Mouse (Mus musculus): ENCODE data around the gene Flt3l.
"Not testable (repeated sequence)": the region's sequence is repeated elsewhere in the genome, so short reads cannot be mapped to it uniquely, and the experiment has no call there.

The Flt3l gene

DNA sequence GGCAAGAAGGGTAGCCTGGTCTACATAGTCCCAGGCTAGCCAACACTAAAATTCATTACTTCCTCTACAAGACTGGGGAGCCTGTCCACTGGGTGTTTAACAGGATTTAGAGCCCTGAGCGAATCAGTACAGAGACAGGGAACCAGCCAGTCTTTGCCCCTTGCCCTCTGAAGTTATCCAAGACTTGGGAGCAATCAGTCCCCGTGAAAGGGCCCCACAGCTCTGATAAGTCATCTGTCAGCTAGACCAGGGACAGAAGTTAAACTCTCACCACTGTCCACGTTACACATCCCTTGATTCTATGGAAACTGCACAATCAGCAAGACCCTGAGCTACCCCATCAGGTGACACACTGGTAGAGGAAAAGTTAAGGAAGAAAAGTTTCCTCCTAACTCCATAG, 23.7 kb downstream of the Flt3l start:
- no peaks in the 10 kb centered on the region for H3K27me3 ChIP-seq (ENCODE audit: control insufficient read depth, insufficient read depth, low read length, poor library complexity, severe bottlenecking)
- DNase-seq (ENCODE audit: low read depth, low spot score), result no peak
- H3K36me3 ChIP-seq (ENCODE audit: control insufficient read depth, insufficient read depth, low read length, poor library complexity, severe bottlenecking), result no peaks in the 10 kb centered on the region; the same call in 1 of the 2 replicates

DNA sequence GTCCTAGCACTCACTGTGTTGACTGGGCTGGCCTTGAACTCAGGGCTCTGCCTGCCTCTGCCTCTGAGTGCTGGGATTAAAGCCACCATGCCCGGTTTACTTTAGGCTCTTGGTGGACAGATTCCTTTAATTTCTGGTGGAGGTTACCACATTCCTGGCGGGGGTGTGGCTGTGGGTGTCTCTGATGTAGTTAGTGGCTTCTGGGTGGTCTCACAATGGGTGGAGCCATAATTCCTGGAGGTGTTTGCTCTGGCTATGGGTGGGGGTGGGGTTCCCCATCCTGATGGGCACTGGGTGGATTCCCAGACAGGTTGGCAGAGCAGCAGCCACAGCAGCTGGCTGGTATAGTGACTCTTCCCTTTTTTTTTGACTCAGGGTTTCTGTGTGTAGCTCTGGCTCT, 24.3 kb downstream of the Flt3l start:
- DNase-seq (ENCODE audit: low read depth, low spot score), result no peak

DNA sequence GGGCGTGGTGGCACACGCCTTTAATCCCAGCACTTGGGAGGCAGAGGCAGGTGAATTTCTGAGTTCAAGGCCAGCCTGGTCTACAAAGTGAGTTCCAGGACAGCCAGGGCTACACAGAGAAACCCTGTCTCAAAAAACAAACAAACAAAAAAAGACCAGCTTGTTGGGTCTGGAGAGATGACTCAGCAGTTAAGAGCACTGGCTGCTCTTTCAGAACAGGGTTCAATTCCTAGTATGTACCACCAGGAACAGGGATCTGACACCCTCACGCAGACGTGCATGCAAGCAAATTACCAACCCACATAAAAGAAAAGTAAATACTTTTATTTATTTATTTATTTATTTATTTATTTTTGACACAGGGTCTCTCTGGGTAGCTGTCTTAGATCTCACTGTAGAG, 26.1 kb downstream of the Flt3l start:
- not testable (repeated sequence) for DNase-seq (ENCODE audit: low read depth, low spot score); H3K27me3 ChIP-seq (ENCODE audit: control insufficient read depth, insufficient read depth, low read length, poor library complexity, severe bottlenecking); H3K36me3 ChIP-seq (ENCODE audit: control insufficient read depth, insufficient read depth, low read length, poor library complexity, severe bottlenecking)

More for the DNA sequence above, 24.3 kb downstream of the Flt3l start:
- no peaks in the 10 kb centered on the region for H3K27me3 ChIP-seq (ENCODE audit: control insufficient read depth, insufficient read depth, low read length, poor library complexity, severe bottlenecking)
- no peaks in the 10 kb centered on the region; the same call in 1 of the 2 replicates for H3K36me3 ChIP-seq (ENCODE audit: control insufficient read depth, insufficient read depth, low read length, poor library complexity, severe bottlenecking)

DNA sequence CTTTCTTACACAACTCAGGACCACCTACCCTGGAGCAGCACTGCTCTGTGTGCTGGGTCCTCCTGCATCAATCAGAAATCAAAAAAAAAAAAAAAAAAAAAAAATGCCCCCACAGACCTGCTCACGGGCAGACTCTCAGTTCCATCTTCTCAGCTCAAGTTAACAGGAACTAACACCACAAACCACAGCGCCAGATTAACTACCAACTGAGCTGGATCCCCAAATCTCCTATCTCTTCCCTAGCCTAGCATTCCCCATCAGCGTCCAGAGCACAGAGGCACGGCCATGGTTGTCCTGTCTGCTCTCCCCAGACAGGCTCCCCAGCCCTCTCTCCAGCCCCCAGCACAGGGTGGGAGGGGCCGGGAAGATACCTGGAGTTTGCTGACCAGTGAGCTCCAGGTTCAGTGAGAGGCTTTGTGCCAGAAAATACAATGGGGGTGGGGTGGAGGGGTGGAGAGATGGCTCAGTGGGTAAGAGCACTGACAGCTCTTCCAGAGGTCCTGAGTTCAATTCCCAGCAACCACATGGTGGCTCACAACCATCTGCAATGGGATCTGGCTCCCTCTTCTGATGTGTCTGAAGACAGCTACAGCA, 29.1 kb downstream of the Flt3l start:
- no peak for DNase-seq (ENCODE audit: low read depth, low spot score)
- Histone ChIP-seq H3K36me3 (ENCODE audit: control insufficient read depth, insufficient read depth, low read length, poor library complexity, severe bottlenecking) (no peaks in the 10 kb centered on the region), H3K27me3 (ENCODE audit: control insufficient read depth, insufficient read depth, low read length, poor library complexity, severe bottlenecking) (no peaks in the 10 kb centered on the region)

DNA sequence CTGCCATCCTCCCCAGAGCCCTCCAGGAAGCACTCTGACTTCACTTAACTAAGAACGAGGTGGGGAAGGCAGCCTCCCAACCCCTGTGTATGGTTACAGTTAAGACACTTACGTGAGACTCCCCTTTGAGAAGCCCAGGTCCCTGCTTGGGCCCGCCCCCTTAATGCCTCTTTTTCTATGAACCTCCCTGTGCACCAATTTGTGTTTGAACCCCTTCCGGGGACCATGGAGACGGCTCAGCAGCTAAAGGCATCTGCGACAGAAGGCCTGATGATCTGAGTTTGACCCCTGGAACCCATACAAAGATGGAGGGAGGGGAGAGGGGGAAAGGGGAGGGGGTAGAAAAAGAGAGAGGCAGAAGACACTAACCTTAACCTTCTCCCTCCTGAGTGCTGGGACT, 29.8 kb downstream of the Flt3l start:
- DNase-seq (ENCODE audit: low read depth, low spot score), result no peak
- no peaks in the 10 kb centered on the region for H3K27me3 ChIP-seq (ENCODE audit: control insufficient read depth, insufficient read depth, low read length, poor library complexity, severe bottlenecking)
- H3K36me3 ChIP-seq (ENCODE audit: control insufficient read depth, insufficient read depth, low read length, poor library complexity, severe bottlenecking), result no peaks in the 10 kb centered on the region

DNA sequence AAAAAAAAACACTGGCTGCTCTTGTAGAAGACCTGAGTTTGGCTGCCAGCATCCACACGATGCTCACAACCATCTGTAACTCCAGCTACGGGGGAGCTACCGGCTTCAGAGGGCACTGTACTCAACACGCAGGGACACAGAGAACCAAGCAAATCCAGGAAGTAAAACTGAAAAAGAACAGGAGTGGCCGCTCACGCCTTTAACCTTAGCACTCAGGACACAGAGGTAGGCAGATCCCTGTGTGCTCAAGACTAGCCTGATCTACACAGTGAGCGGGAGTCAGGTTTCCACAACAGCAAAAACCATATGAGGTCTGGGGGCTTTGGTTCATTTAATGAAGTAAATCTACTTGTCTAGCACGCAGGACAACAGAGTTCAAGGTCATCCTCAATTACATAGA, 30.7 kb downstream of the Flt3l start:
- H3K36me3 ChIP-seq (ENCODE audit: control insufficient read depth, insufficient read depth, low read length, poor library complexity, severe bottlenecking), result no peaks in the 10 kb centered on the region
- H3K27me3 ChIP-seq (ENCODE audit: control insufficient read depth, insufficient read depth, low read length, poor library complexity, severe bottlenecking), result no peaks in the 10 kb centered on the region
- no peak for DNase-seq (ENCODE audit: low read depth, low spot score)

DNA sequence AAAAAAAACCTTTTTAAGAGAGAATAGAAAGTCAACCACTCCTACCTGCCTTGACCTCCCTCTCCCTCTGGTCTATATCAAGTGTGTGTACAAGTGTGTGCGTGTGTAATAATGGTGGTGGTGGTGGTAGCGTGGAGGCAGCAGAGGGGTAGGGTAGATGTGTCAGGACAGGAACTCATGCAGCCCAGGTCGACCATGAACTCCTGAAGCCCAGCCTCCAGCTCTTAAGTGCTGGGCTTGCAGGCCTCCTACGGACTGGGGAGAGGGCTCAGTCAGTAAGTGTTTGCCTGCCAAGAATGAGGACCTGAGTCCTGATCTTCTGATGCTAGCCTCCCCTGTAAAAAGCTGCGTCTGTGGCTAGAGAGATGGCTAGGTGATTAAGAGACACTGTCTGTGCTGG, 31.3 kb downstream of the Flt3l start:
- no peak for DNase-seq (ENCODE audit: low read depth, low spot score)
- Histone ChIP-seq H3K36me3 (ENCODE audit: control insufficient read depth, insufficient read depth, low read length, poor library complexity, severe bottlenecking) (no peaks in the 10 kb centered on the region), H3K27me3 (ENCODE audit: control insufficient read depth, insufficient read depth, low read length, poor library complexity, severe bottlenecking) (no peaks in the 10 kb centered on the region)

DNA sequence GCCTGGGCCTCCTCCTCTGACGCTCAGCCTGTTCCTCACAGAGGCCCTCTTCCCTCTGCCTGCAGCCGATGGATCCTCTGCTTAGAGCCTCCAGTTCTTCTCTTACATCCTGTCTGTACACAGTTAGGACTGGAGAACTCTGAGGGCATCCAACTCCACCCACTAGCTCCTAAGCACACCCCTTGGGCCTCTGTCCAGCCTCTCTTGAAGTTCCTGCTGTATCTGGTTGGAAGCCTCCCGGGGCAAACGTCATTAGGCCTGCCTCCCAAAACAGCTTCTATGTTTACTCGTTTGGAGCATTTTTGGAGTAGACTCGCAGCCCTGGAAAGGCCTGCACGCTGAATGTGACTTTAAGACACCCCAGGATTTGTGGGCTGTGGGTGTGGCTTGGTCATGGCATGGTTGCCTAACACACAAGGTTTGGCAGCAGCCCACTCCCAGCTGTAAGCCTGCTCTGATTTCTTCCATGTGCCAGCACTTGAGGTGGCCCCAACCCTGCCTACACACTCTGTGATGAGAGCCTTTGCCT, 32.5 kb downstream of the Flt3l start, which contains the start of gene Fcgrt:
Gene Fcgrt, minus strand, starts transcription at position 200 of the 529 bp plus-strand sequence.
- Histone ChIP-seq H3K27me3 (ENCODE audit: control insufficient read depth, insufficient read depth, low read length, poor library complexity, severe bottlenecking) (no peaks in the 10 kb centered on the region), H3K36me3 (ENCODE audit: control insufficient read depth, insufficient read depth, low read length, poor library complexity, severe bottlenecking) (no peaks in the 10 kb centered on the region)
- DNase-seq (ENCODE audit: low read depth, low spot score), result no peak

DNA sequence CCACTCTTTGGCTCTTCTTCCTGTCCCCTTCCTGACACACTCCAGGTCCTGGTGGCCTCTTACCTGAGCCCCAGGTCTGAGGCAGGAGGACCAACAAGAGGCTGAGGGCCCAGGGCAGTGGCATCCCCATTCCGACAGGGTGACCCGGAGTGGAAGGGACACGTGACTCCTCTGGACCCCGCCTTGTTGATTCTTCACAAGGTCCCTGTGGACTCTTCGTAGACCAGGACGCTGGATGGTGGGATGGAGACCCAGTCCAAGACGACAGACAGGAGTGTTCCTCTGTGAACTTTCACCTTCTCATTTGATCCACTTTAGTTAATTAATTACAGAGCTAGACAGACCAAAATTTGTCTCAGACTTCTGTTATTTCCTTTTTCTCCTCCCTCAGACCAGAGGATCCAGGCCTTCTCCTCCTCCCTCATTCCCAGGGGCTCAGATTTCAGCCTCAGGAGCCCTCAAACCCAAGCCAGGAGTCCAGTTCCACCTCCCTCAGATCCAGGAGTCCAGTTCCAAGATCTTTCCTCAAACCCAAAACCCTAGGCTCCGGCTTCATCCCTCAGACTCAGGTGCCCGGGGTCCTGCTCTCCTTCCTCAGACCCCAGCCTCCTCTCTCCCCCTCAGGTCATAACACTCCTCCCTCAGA, 33.2 kb downstream of the Flt3l start:
- no peaks in the 10 kb centered on the region for H3K27me3 ChIP-seq (ENCODE audit: control insufficient read depth, insufficient read depth, low read length, poor library complexity, severe bottlenecking)
- H3K36me3 ChIP-seq (ENCODE audit: control insufficient read depth, insufficient read depth, low read length, poor library complexity, severe bottlenecking), result no peaks in the 10 kb centered on the region
- DNase-seq (ENCODE audit: low read depth, low spot score), result no peak

DNA sequence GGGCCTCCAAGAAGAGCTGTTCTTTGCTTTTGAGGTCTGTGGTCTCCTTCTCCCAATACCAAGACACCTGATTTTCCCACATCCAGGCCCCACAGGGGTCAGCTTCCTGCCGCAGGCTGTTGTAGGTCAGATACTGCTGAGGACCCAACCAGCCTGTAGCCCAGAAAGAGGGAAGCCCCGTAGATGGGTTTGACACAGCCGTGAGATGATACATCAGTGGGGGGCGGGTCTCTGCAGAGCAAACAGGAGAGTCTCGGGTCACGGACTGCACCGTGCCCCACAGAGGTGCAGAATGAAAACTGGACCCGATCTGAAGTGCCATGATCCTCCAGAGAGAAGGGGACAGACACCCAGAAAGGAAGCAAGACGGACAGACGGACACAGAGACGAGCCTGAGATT, 33.8 kb downstream of the Flt3l start:
- DNase-seq (ENCODE audit: low read depth, low spot score), result no peak
- Histone ChIP-seq H3K27me3 (ENCODE audit: control insufficient read depth, insufficient read depth, low read length, poor library complexity, severe bottlenecking) (no peaks in the 10 kb centered on the region), H3K36me3 (ENCODE audit: control insufficient read depth, insufficient read depth, low read length, poor library complexity, severe bottlenecking) (no peaks in the 10 kb centered on the region)

DNA sequence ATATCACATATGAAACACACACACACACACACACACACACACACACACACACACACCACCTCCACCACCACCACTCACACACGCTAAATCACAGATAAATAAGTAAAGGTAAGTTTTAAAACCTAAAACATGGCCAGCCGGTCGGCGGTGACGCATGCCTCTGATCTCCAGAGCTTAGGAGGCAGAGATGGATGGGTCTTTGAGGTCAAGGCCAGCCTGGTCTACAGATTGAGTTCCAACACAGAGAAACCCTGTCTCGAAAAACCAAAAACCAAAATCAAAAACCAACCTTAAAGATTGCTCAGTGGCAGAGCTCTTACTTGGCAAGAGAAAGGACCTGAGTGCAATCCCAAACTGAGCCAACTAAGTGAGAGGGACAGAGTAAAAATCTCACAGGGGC, 36.2 kb downstream of the Flt3l start:
- Histone ChIP-seq H3K27me3 (ENCODE audit: control insufficient read depth, insufficient read depth, low read length, poor library complexity, severe bottlenecking) (no peaks in the 10 kb centered on the region), H3K36me3 (ENCODE audit: control insufficient read depth, insufficient read depth, low read length, poor library complexity, severe bottlenecking) (no peaks in the 10 kb centered on the region)
- DNase-seq (ENCODE audit: low read depth, low spot score), result no peak

DNA sequence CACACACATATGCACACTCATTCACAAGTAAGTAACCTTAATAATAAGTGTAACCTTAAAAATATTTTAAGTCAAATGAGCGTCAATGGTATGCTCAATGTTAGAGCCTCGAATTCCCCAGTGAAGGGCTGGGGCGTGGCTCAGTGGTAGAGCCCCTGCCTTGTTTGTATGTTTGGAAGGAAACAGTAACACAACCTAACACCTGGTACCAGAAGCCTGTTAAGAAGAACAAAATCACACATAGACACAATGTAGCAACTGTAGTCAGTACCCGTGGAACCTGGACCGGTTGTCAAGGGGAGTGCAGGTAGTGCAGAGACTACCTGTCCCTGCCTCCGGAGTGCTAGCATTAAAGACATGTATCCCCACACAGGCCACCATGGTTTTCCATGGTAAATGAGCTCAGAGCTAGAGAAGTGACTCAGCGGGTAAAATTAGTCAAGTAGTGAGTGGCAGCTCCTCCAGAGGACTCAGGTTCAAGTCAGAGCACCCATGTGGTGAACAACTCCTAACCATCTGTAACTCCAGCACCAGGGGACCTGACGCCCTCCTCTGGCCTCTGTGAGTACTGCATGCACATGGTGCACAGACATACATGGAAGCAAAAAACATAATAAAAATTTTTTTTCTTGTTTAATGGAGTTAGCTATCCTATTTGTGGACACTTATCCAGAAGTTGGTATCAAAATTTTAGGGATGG, 37.5 kb downstream of the Flt3l start:
- DNase-seq (ENCODE audit: low read depth, low spot score), result no peak
- H3K27me3 ChIP-seq (ENCODE audit: control insufficient read depth, insufficient read depth, low read length, poor library complexity, severe bottlenecking), result no peaks in the 10 kb centered on the region
- no peaks in the 10 kb centered on the region for H3K36me3 ChIP-seq (ENCODE audit: control insufficient read depth, insufficient read depth, low read length, poor library complexity, severe bottlenecking)

DNA sequence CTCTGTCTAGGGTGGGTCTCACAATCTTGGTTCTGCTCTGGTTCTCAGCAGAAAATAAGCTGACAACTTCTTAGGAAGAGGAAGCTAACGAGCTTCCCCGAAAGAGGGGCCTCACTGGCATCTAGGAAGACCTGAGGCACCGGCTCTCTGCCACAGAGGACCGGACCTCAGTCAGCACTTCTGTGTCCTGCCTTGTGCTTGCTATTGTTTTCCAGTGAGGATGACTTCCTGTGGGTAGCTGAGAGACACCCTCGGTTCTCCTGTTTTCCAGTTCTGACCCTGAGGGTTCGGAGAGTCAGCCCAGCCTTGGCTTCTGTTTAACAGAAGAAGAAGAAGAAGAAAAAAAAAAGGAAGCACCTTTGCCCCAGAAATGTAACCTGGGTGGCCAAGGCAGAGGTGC, 38.8 kb downstream of the Flt3l start:
- Histone ChIP-seq H3K36me3 (ENCODE audit: control insufficient read depth, insufficient read depth, low read length, poor library complexity, severe bottlenecking) (no peaks in the 10 kb centered on the region), H3K27me3 (ENCODE audit: control insufficient read depth, insufficient read depth, low read length, poor library complexity, severe bottlenecking) (no peaks in the 10 kb centered on the region)
- no peak for DNase-seq (ENCODE audit: low read depth, low spot score)

DNA sequence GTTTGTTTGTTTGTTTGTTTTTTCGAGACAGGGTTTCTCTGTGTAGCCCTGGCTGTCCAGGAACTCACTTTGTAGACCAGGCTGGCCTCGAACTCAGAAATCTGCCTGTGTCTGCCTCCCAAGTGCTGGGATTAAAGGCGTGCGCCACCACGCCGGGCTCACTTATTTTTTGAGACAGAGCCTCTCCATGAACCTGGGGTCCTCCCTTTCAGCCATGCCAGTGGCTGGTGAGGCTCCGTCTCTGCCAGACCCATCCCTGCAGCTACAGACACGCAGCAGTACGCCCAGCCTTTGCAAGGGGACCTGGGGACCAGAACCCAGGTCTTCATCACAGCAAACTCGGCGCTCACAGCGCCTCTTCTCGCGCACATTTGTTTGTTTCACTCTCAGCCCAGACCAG, 40.3 kb downstream of the Flt3l start:
- H3K27me3 ChIP-seq (ENCODE audit: control insufficient read depth, insufficient read depth, low read length, poor library complexity, severe bottlenecking); DNase-seq (ENCODE audit: low read depth, low spot score); H3K36me3 ChIP-seq (ENCODE audit: control insufficient read depth, insufficient read depth, low read length, poor library complexity, severe bottlenecking): not testable (repeated sequence)

DNA sequence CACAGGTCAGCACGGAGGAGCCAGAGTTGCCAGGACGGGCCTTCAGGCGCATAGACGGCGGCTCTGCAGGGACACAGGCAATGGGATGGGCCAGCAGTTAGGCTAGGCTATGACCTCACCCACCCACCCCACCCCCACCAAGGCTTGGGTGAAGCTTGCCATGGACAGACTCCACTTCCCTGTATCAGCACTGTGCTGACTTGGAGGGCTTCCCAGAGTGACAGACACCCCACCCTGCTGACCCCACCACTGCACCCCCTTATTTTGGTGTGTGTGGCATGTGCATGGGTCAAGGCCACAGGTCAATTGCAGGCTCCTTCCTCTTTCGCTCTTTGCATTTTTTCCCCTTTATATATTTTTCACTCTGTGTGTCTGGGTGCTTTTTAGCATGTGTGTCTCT, 40.9 kb downstream of the Flt3l start:
- Histone ChIP-seq H3K36me3 (ENCODE audit: control insufficient read depth, insufficient read depth, low read length, poor library complexity, severe bottlenecking) (no peaks in the 10 kb centered on the region), H3K27me3 (ENCODE audit: control insufficient read depth, insufficient read depth, low read length, poor library complexity, severe bottlenecking) (no peaks in the 10 kb centered on the region)
- no peak for DNase-seq (ENCODE audit: low read depth, low spot score)
